Mouse (Mus musculus): ENCODE measurements around the gene Olfr331. TPM values are rescaled to one million over a fixed set of nuclear protein-coding genes. Genes with fewer than 3 reads are reported as not detected.
"Not testable (repeated sequence)": the region's sequence is repeated elsewhere in the genome, so short reads cannot be mapped to it uniquely, and the experiment has no call there.

Gene Olfr331
- polyA plus RNA-seq (2017; shearing (Covaris generic)) = not detected

- ATAC-seq = not testable (repeated sequence)
Measured at GRCm38 (mm10) chr11:58502472-58502871, at the start of gene Olfr331. Gene Olfr331 (minus strand): TSS chr11:58502572.

- no peak for ATAC-seq
Measured at GRCm38 (mm10) chr11:58546322-58546721, 44.0 kb upstream of the Olfr331 start, which contains the start of gene Olfr329-ps. Gene Olfr329-ps (minus strand): TSS chr11:58546422.

- ATAC-seq = not testable (repeated sequence)
Measured at GRCm38 (mm10) chr11:58534736-58535135, 32.4 kb upstream of the Olfr331 start, which contains the start of gene Olfr330. Gene Olfr330 (minus strand): TSS chr11:58534836.

GRCm38 (mm10) chr11:58519756-58520155 is 17.4 kb upstream of the Olfr331 start:
- ATAC-seq = not testable (repeated sequence)

- ATAC-seq = not testable (repeated sequence)
Measured at GRCm38 (mm10) chr11:58518916-58519315, 16.5 kb upstream of the Olfr331 start.

GRCm38 (mm10) chr11:58509058-58509457 is 6.7 kb upstream of the Olfr331 start:
- not testable (repeated sequence) for ATAC-seq

- ATAC-seq = no peak
Measured at GRCm38 (mm10) chr11:58499290-58499689, 3.1 kb downstream of the Olfr331 start.

GRCm38 (mm10) chr11:58498761-58499160 is 3.6 kb downstream of the Olfr331 start:
- ATAC-seq = no peak

GRCm38 (mm10) chr11:58492455-58492854 is 9.9 kb downstream of the Olfr331 start, which contains the start of gene Olfr332:
Gene Olfr332 (minus strand): TSS chr11:58492555.
- no peak for ATAC-seq

- ATAC-seq = no peak
Measured at GRCm38 (mm10) chr11:58462170-58462569, 40.2 kb downstream of the Olfr331 start, which contains the start of gene Olfr30. Gene Olfr30 (minus strand): TSS chr11:58462270.

- no peak for ATAC-seq
Measured at GRCm38 (mm10) chr11:58453592-58453991, 48.8 kb downstream of the Olfr331 start.

- ATAC-seq = no peak
Measured at GRCm38 (mm10) chr11:58452759-58453158, 49.6 kb downstream of the Olfr331 start, which contains the start of gene Lypd9. Gene Lypd9 (minus strand): TSS chr11:58452923.

Other genes starting within 250 kb of the Olfr331 start
- not detected for gene 4930438A08Rik, start 227.8 kb downstream of the Olfr331 start, polyA plus RNA-seq (2017; shearing (Covaris generic))
- gene Zfp692, start 195.5 kb downstream of the Olfr331 start, polyA plus RNA-seq (2017; shearing (Covaris generic)) = 10 to 100 TPM; 10.7 TPM
- gene Zfp672, start 172.2 kb downstream of the Olfr331 start, polyA plus RNA-seq (2017; shearing (Covaris generic)) = 10 to 100 TPM; 37.0 to 46.8 TPM
- 1 to 10 TPM; 5.3 to 6.3 TPM for gene Sh3bp5l, start 171.8 kb downstream of the Olfr331 start, polyA plus RNA-seq (2017; shearing (Covaris generic))
- not detected for gene Lypd8, start 123.5 kb downstream of the Olfr331 start, polyA plus RNA-seq (2017; shearing (Covaris generic))
- gene 1810065E05Rik, start 81.5 kb downstream of the Olfr331 start, polyA plus RNA-seq (2017; shearing (Covaris generic)) = not detected
- gene Gm12253, start 70.0 kb downstream of the Olfr331 start, polyA plus RNA-seq (2017; shearing (Covaris generic)) = not detected
- gene Lypd9, start 49.6 kb downstream of the Olfr331 start, polyA plus RNA-seq (2017; shearing (Covaris generic)) = not detected
- gene Olfr30, start 40.3 kb downstream of the Olfr331 start, polyA plus RNA-seq (2017; shearing (Covaris generic)) = not detected
- under 1 TPM in 1 of 2 experiments, not detected in 1; 0.23 TPM for gene Olfr332, start 10.0 kb downstream of the Olfr331 start, polyA plus RNA-seq (2017; shearing (Covaris generic))
- gene Olfr330, start 32.3 kb upstream of the Olfr331 start, polyA plus RNA-seq (2017; shearing (Covaris generic)) = not detected
- not detected for gene Olfr329-ps, start 43.9 kb upstream of the Olfr331 start, polyA plus RNA-seq (2017; shearing (Covaris generic))
- gene Olfr328, start 53.1 kb upstream of the Olfr331 start, polyA plus RNA-seq (2017; shearing (Covaris generic)) = not detected
- under 1 TPM in 1 of 2 experiments, not detected in 1; 0.36 TPM for gene Olfr224, start 68.0 kb upstream of the Olfr331 start, polyA plus RNA-seq (2017; shearing (Covaris generic))
- not detected for gene Olfr325, start 75.2 kb upstream of the Olfr331 start, polyA plus RNA-seq (2017; shearing (Covaris generic))
- gene Olfr324, start 92.5 kb upstream of the Olfr331 start, polyA plus RNA-seq (2017; shearing (Covaris generic)) = not detected
- gene 2210407C18Rik, start 113.5 kb upstream of the Olfr331 start, polyA plus RNA-seq (2017; shearing (Covaris generic)) = not detected
- gene Olfr323, start 127.9 kb upstream of the Olfr331 start, polyA plus RNA-seq (2017; shearing (Covaris generic)) = not detected
- not detected for gene Trim58, start 137.9 kb upstream of the Olfr331 start, polyA plus RNA-seq (2017; shearing (Covaris generic))
- not detected for gene Olfr322, start 156.2 kb upstream of the Olfr331 start, polyA plus RNA-seq (2017; shearing (Covaris generic))
- gene Olfr320, start 178.5 kb upstream of the Olfr331 start, polyA plus RNA-seq (2017; shearing (Covaris generic)) = not detected
- not detected for gene Olfr319, start 196.6 kb upstream of the Olfr331 start, polyA plus RNA-seq (2017; shearing (Covaris generic))
- gene Olfr318, start 221.4 kb upstream of the Olfr331 start, polyA plus RNA-seq (2017; shearing (Covaris generic)) = not detected
- not detected for gene Olfr317, start 236.6 kb upstream of the Olfr331 start, polyA plus RNA-seq (2017; shearing (Covaris generic))

Data from CD4-positive, CD25-positive, alpha-beta regulatory T cell, adult 4 months (primary cell).